Mouse (Mus musculus) cortical plate, adult 2 months (tissue): ENCODE results near the gene Trim40.

Experiments used
- CTCF ChIP-seq: fragments of 200-500 bp; IDR thresholded peaks from 2 replicates; pipeline ENCODE4 v1.5.1; 2011; ENCODE audit warnings: mild to moderate bottlenecking, control low read depth, low read length; ENCODE audit not compliant: insufficient read depth; ENCODE audit errors: extremely low read depth
- POLR2A ChIP-seq: fragments of 200-500 bp; IDR thresholded peaks from 2 replicates; pipeline ENCODE4 v1.6.1; 2011; ENCODE audit warnings: mild to moderate bottlenecking, low read length, control low read depth; ENCODE audit not compliant: insufficient read depth; ENCODE audit errors: extremely low read depth

DNA sequence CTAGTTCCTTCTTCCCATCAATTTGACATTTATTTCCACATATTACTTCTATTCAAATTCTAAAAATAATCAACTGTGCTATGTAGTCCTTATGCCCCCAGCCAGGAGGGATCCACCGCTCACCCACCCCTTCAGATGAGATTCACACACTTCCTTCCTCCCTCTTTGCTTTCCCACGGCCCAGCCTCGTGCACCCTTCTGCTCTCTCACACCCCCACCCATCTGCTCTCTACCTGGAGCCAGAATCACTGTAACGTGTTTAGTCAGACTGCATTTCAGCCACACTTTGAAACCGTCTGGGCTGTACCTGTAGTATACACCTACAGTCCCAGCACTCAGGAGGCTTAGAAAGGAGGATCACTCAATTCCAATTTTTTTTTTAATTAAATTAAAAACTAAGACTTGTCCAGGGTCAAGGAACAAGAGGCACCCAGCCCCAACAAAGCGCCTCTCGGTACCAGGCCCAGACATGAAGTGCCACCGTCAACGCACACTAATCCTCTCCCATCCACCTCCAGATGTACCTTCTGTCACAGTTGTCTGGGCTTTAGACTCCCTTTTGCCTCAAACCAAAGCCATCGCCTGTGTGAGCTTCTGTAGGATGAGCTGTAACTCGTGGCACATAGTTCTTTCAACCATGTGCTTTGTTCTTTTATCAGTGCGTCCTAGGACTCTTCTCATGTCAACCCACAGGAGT is 39.5 kb upstream of the Trim40 start:
- TF ChIP-seq POLR2A (no peak), CTCF (no peak)
